12 mouse cellular contexts compared by ENCODE assay signal in genomic region chr19:5833287-5834100, GRCm38 (mm10). TPM values are rescaled to one million over a fixed set of nuclear protein-coding genes. Genes with fewer than 3 reads are reported as not detected.
DNase-seq lines count a peak whose midpoint lies in the region; TF ChIP-seq lines count a peak whose summit lies in the region.
"Had no signal": no experiment of that assay in that cellular context is flagged by ENCODE, and none has a peak within 500 bp of the region (broad histone marks: within the 10 kb centered on the region; RNA-seq: fewer than 3 reads in every experiment).

No protein-coding gene starts in this region.

- peak; percentile 71 for DNase-seq in adrenal gland, adult 2 months
- DNase-seq in adrenal gland, postnatal 25 days, result no peak
- peak; percentile 94 for DNase-seq in liver, adult 2 months (ENCODE audit: extremely low read depth, low read depth, low spot score)
- no peak for DNase-seq in liver
- DNase-seq in neural tube, embryonic 10.5 days (ENCODE audit: extremely low spot score, low spot score), result no peak
- no peak for DNase-seq in embryo, embryonic 11 days
- DNase-seq: heart, postnatal 14 days; lung, postnatal 10 days; right cerebral cortex, adult 18-20 months had no signal

- TF ChIP-seq CTCF in liver, adult 2 months (IDR thresholded peaks at IDR 0.05; ENCODE audit: low read depth, low read length), result peak; percentile 15; the same call in 1 of the 2 replicates

- peaks cover 39% of the 10 kb centered on the region for H3K4me1 ChIP-seq in liver, adult 2 months (ENCODE audit: control insufficient read depth, insufficient read depth, low read length)
- H3K4me1 ChIP-seq in brown adipose tissue, adult 24 weeks (ENCODE audit: control insufficient read depth, insufficient read depth, insufficient read length, low read length), result no peaks in the 10 kb centered on the region; the same call in 1 of the 2 replicates
- H3K4me1 ChIP-seq: midbrain, embryonic 15.5 days had no signal

- H3K27me3 ChIP-seq in liver, adult 2 months (ENCODE audit: control insufficient read depth, insufficient read depth, low read length), result no peaks in the 10 kb centered on the region
- H3K27me3 ChIP-seq: midbrain, embryonic 15.5 days had no signal

- peak overlapping the region; percentile 43 for H3K27ac ChIP-seq in liver, adult 2 months (replicated peaks; ENCODE audit: insufficient read depth, low read depth, low read length)
- H3K27ac ChIP-seq in brown adipose tissue, adult 24 weeks (replicated peaks; ENCODE audit: low read depth, low read length), result peak overlapping the region; percentile 72
- peak overlapping the region; percentile 100 for H3K27ac ChIP-seq in macrophage
- H3K27ac ChIP-seq: midbrain, embryonic 15.5 days had no signal

- no peaks in the 10 kb centered on the region for H3K79me2 ChIP-seq in liver, adult 2 months (ENCODE audit: control insufficient read depth, insufficient read depth, low read length)
- H3K79me2 ChIP-seq in macrophage (ENCODE audit: inconsistent target), result peaks cover 100% of the 10 kb centered on the region; the same call in 1 of the 2 replicates

- H3K9ac ChIP-seq in liver, adult 2 months (ENCODE audit: low read depth, low read length), result peak overlapping the region; percentile 5
- H3K9ac ChIP-seq: midbrain, embryonic 15.5 days had no signal

- 23% methylated on average over 10 of the region's 10 CpGs for WGBS in liver, adult 2 months
- 77% methylated on average over 10 of the region's 10 CpGs for WGBS in macrophage (ENCODE audit: missing documents)

- TF ChIP-seq POLR2A in liver, adult 2 months (IDR thresholded peaks at IDR 0.05; ENCODE audit: extremely low read depth, insufficient read depth, low read length), result no peak

- peaks cover 7% of the 10 kb centered on the region; the same call in 1 of the 2 replicates for H3K36me3 ChIP-seq in liver, adult 2 months (ENCODE audit: control insufficient read depth, insufficient read depth, low read length)
- peaks cover 21% of the 10 kb centered on the region for H3K36me3 ChIP-seq in macrophage (ENCODE audit: inconsistent target)
- H3K36me3 ChIP-seq: midbrain, embryonic 15.5 days had no signal

- no peak overlapping the region; the same call in 1 of the 2 replicates for H3K4me3 ChIP-seq in liver, adult 2 months (ENCODE audit: insufficient read depth, low read depth, low read length)
- H3K4me3 ChIP-seq in brown adipose tissue, adult 24 weeks (ENCODE audit: insufficient read depth, low read depth, low read length), result no peak overlapping the region
- no peak overlapping the region for H3K4me3 ChIP-seq in macrophage (ENCODE audit: inconsistent target)
- H3K4me3 ChIP-seq: midbrain, embryonic 15.5 days had no signal

RNA-seq across cellular contexts. Expression of gene Frmd8, which starts 41.6 kb away (rescaled TPM):
- total RNA-seq in adrenal gland, adult 2 months (2021), result 10 to 100 TPM; 41.2 to 51.4 TPM
- polyA plus RNA-seq in adrenal gland, adult 2 months (2012; rRNA removed), result 27.8 and 36.4 TPM in 2 replicates
- total RNA-seq in adrenal gland, postnatal 25 days (2021), result 40.4 and 63.3 TPM in 2 replicates
- total RNA-seq in liver, adult 2 months (2014; rRNA removed), result 5.2 and 5.9 TPM in 2 replicates
- 10.3 and 14.2 TPM in 2 replicates for polyA plus RNA-seq in liver, adult 2 months (2012; rRNA removed)
- 6.6 and 7.0 TPM in 2 replicates for polyA plus RNA-seq in brown adipose tissue, adult 24 weeks (2012; ENCODE audit: insufficient read depth, insufficient read length, missing spikeins)
- 10 to 100 TPM in 20 of 26 experiments, 1 to 10 TPM in 6; 4.2 to 72.2 (median 26.5) TPM for total RNA-seq in macrophage (2018; cell fraction: chromatin; rRNA removed)
- 10 to 100 TPM; 14.6 to 30.6 (median 23.5) TPM for total RNA-seq in macrophage (2018; cell fraction: cytosol; rRNA removed)
- 10 to 100 TPM in 25 of 26 experiments, 1 to 10 TPM in 1; 8.8 to 44.5 (median 22.9) TPM for total RNA-seq in macrophage (2018; cell fraction: nucleus; rRNA removed)
- 8.1 to 26.2 TPM (median 19.8 TPM) in 3 replicates for polyA plus RNA-seq in macrophage (2018)

RNA-seq across cellular contexts. Expression of gene Slc25a45, which starts 44.1 kb away (rescaled TPM):
- total RNA-seq in adrenal gland, adult 2 months (2021), result 10 to 100 TPM; 15.5 to 36.2 TPM
- polyA plus RNA-seq in adrenal gland, adult 2 months (2012; rRNA removed), result 42.4 and 44.6 TPM in 2 replicates
- total RNA-seq in adrenal gland, postnatal 25 days (2021), result 39.1 and 39.7 TPM in 2 replicates
- total RNA-seq in liver, adult 2 months (2014; rRNA removed), result 8.6 and 13.0 TPM in 2 replicates
- polyA plus RNA-seq in liver, adult 2 months (2012; rRNA removed), result 52.8 and 57.7 TPM in 2 replicates
- polyA plus RNA-seq in brown adipose tissue, adult 24 weeks (2012; ENCODE audit: insufficient read depth, insufficient read length, missing spikeins), result 2.3 and 2.4 TPM in 2 replicates
- total RNA-seq in macrophage (2018; cell fraction: chromatin; rRNA removed), result 100 to 1,000 TPM in 13 of 26 experiments, 10 to 100 TPM in 11, 1 to 10 TPM in 2; 8.2 to 252 (median 93.8) TPM
- 10 to 100 TPM; 23.1 to 86.6 (median 55.7) TPM for total RNA-seq in macrophage (2018; cell fraction: cytosol; rRNA removed)
- 100 to 1,000 TPM in 15 of 26 experiments, 10 to 100 TPM in 11; 18.0 to 263 (median 107) TPM for total RNA-seq in macrophage (2018; cell fraction: nucleus; rRNA removed)
- polyA plus RNA-seq in macrophage (2018), result 44.6 to 74.8 TPM (median 53.2 TPM) in 3 replicates

Comparison
In these comparisons a context has a peak if more than half of its experiments do, and no peak if none do; other contexts are left out.
1. DNase-seq: peak in adrenal gland, adult 2 months (single experiment) and liver, adult 2 months (single experiment); none in adrenal gland, postnatal 25 days (single experiment), liver (single experiment), neural tube, embryonic 10.5 days (single experiment) and embryo, embryonic 11 days (single experiment).
2. H3K27ac ChIP-seq: peak in every context shown above with its lines; median percentile 100 in macrophage; 72 in brown adipose tissue, adult 24 weeks; 43 in liver, adult 2 months.
3. RNA of gene Slc25a45, which starts 44.1 kb away (polyA plus RNA-seq): 52.8 to 57.7 TPM in liver, adult 2 months, 44.6 to 74.8 TPM in macrophage and 42.4 to 44.6 TPM in adrenal gland, adult 2 months; 2.3 to 2.4 TPM in brown adipose tissue, adult 24 weeks; every median in the first group is over 10 times any median in the second.